Mouse (Mus musculus) heart, embryonic 11.5 days (tissue): Measurements from ENCODE around the gene Ctrc. TPM values are rescaled to one million over a fixed set of nuclear protein-coding genes. Genes with fewer than 3 reads are reported as not detected.

Experiments
- ATAC-seq: fragments of 200-750 bp; cut with Nextera tagmentation; replicated peaks from 2 replicates; pipeline ENCODE4 v1.8.0; 2017; ENCODE audit warnings: moderate library complexity; ENCODE audit not compliant: insufficient number of reproducible peaks, low FRiP score, low TSS enrichment
- H3K27ac ChIP-seq: fragments of 300-500 bp; sonication (generic); 2 replicates; pipeline ENCODE4 v1.5.1; 2014; ENCODE audit warnings: mild to moderate bottlenecking, low read depth, low read length
- H3K27me3 ChIP-seq: fragments of 300-500 bp; sonication (generic); 2 replicates; pipeline ENCODE4 v1.6.1; 2014; ENCODE audit warnings: mild to moderate bottlenecking, low read length, mixed read lengths; ENCODE audit not compliant: control insufficient read depth, insufficient read depth
- H3K36me3 ChIP-seq: fragments of 300-500 bp; sonication (generic); 2 replicates; pipeline ENCODE4 v1.6.1; 2014; ENCODE audit warnings: mild to moderate bottlenecking, low read length, moderate library complexity, mixed read lengths; ENCODE audit not compliant: control insufficient read depth, insufficient read depth
- H3K4me1 ChIP-seq: fragments of 300-500 bp; sonication (generic); 2 replicates; pipeline ENCODE4 v1.6.1; 2014; ENCODE audit warnings: low read length; ENCODE audit not compliant: control insufficient read depth, insufficient read depth
- H3K4me2 ChIP-seq: fragments of 300-500 bp; sonication (generic); 2 replicates; pipeline ENCODE4 v1.6.1; 2014; ENCODE audit warnings: mild to moderate bottlenecking, moderate library complexity
- H3K4me3 ChIP-seq: fragments of 300-500 bp; sonication (generic); 2 replicates; pipeline ENCODE4 v1.5.1; 2014; ENCODE audit warnings: low read depth, low read length
- H3K9ac ChIP-seq: fragments of 300-500 bp; sonication (generic); 2 replicates; pipeline ENCODE4 v1.6.1; 2014; ENCODE audit warnings: mild to moderate bottlenecking, low read depth, low read length, moderate library complexity
- H3K9me3 ChIP-seq: fragments of 300-500 bp; sonication (generic); replicated peaks from 2 replicates; pipeline ENCODE4 v1.6.1; 2016; ENCODE audit warnings: low read length; ENCODE audit not compliant: control insufficient read depth
- WGBS: fragments of 180-500 bp; shearing (Covaris S2); extraction: QIAGEN DNeasy Blood & Tissue Kit; methylation state at CpG from one replicate; pipeline ENCODE4 v1.1.7; 2014; ENCODE audit not compliant: insufficient replicate concordance; 5-methylcytosine and 5-hydroxymethylcytosine counted together
- polyA plus RNA-seq: library from polyadenylated mRNA; unstranded; fragments of >200 nt; fragmentation: Nextera tagmentation; extraction: Ambion mirVana; gene quantifications from 2 replicates; pipeline ENCODE4 v1.2.1, GENCODE M21; 2014

The Ctrc gene
- polyA plus RNA-seq, 1 experiment from 2014 or later, result not detected

DNA sequence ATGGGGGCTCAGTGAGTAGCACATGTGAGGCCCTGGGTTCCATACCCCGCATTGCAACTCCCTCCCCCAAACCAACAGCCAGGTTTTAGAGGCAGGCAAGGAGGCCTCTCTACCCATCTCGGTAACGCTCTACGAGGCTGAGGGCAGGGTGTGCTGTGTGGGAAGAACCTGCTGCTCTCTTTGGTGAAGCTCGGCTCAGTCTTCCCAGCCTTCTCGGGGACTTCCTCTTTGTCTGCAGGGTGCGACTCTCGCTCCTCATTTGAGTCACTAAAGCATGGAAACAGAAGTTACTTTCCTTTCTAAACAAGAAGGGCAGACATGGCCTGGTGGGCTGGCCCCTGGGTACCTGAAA lies 79.9 kb downstream of the Ctrc start:
- no peak overlapping the region for H3K9ac ChIP-seq
- peak overlapping the region; percentile 40; the same call in 1 of the 2 replicates for H3K4me2 ChIP-seq
- H3K4me3 ChIP-seq, result no peak overlapping the region

DNA sequence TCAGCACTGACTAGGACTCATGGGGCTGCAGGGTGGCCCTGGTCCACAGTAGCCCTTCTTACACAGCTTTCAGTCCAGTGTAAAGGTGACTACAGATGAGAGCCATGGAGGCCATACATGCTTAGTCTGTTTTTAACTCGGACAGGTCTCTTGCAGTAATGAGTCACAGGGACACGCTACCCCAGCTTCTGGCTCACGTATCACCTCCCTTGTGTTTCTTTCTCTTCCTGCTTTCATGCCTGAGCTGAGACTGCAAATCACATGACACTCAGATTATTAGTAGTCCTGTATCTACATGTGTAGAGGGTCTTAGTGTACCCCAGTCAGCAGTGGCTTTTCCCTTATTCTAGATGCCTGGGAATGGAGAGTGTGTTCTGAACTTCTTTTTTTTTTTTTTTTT lies 81.2 kb downstream of the Ctrc start:
- 92% methylated on average over 3 of the region's 3 CpGs for WGBS
- H3K9ac ChIP-seq, result no peak overlapping the region
- H3K4me3 ChIP-seq, result no peak overlapping the region
- ATAC-seq, result no peak
- H3K27me3 ChIP-seq, result no peaks in the 10 kb centered on the region
- H3K9me3 ChIP-seq, result no peaks in the 10 kb centered on the region
- no peak overlapping the region for H3K27ac ChIP-seq
- H3K4me2 ChIP-seq, result no peak overlapping the region
- H3K4me1 ChIP-seq, result peaks cover 16% of the 10 kb centered on the region
- H3K36me3 ChIP-seq, result peaks cover 20% of the 10 kb centered on the region

More for the DNA sequence above, 79.9 kb downstream of the Ctrc start:
- peaks cover 19% of the 10 kb centered on the region for H3K4me1 ChIP-seq
- no peaks in the 10 kb centered on the region for H3K9me3 ChIP-seq
- no peaks in the 10 kb centered on the region for H3K27me3 ChIP-seq
- H3K36me3 ChIP-seq, result peaks cover 26% of the 10 kb centered on the region
- whole genome bisulfite sequencing, result 85% methylated on average over 8 of the region's 8 CpGs
- ATAC-seq, result no peak
- peak overlapping the region; percentile 92 for H3K27ac ChIP-seq

Other genes with a start within 250 kb of the Ctrc start
- gene Fblim1, start 240.3 kb downstream of the Ctrc start, polyA plus RNA-seq, result 53.9 and 64.0 TPM in 2 replicates
- 0.17 and 0.30 TPM in 2 replicates for gene Tmem82, start 227.7 kb downstream of the Ctrc start, polyA plus RNA-seq
- gene Slc25a34, start 222.5 kb downstream of the Ctrc start, polyA plus RNA-seq, result not detected in 2 replicates
- 3.5 and 3.9 TPM in 2 replicates for gene Plekhm2, start 181.5 kb downstream of the Ctrc start, polyA plus RNA-seq
- 1.5 TPM in 1 of 2 replicates, not detected in the other for gene Rsc1a1, start 160.8 kb downstream of the Ctrc start, polyA plus RNA-seq
- 13.5 and 13.7 TPM in 2 replicates for gene Ddi2, start 122.9 kb downstream of the Ctrc start, polyA plus RNA-seq
- gene Agmat, start 99.7 kb downstream of the Ctrc start, polyA plus RNA-seq, result 0.80 and 1.0 TPM in 2 replicates
- gene Dnajc16, start 55.4 kb downstream of the Ctrc start, polyA plus RNA-seq, result 3.2 and 4.3 TPM in 2 replicates
- gene Casp9, start 52.7 kb downstream of the Ctrc start, polyA plus RNA-seq, result 15.4 and 17.5 TPM in 2 replicates
- not detected in 2 replicates for gene Cela2a, start 20.2 kb downstream of the Ctrc start, polyA plus RNA-seq
- 59.2 and 63.4 TPM in 2 replicates for gene Efhd2, start 28.6 kb upstream of the Ctrc start, polyA plus RNA-seq
- 3.8 and 7.1 TPM in 2 replicates for gene Fhad1, start 168.7 kb upstream of the Ctrc start, polyA plus RNA-seq
- 21.9 and 23.4 TPM in 2 replicates for gene Tmem51, start 237.9 kb upstream of the Ctrc start, polyA plus RNA-seq